Mouse (Mus musculus) midbrain, embryonic 10.5 days (tissue): ENCODE results near the gene Ube2d1. TPM values are rescaled to one million over a fixed set of nuclear protein-coding genes. Genes with fewer than 3 reads are reported as not detected.

Source experiments
- DNase-seq: peaks from one replicate; pipeline ENCODE4 v3.0.0-alpha.2; 2017; ENCODE audit warnings: low spot score
- H3K27ac ChIP-seq: fragments of 300-500 bp; sonication (generic); replicated peaks from 2 replicates; pipeline ENCODE4 v1.5.1; 2016; ENCODE audit warnings: mild to moderate bottlenecking
- H3K27me3 ChIP-seq: fragments of 300-500 bp; sonication (generic); 2 replicates; pipeline ENCODE4 v1.6.1; 2016; ENCODE audit warnings: low read depth, mild to moderate bottlenecking; ENCODE audit not compliant: poor library complexity, severe bottlenecking
- H3K36me3 ChIP-seq: fragments of 300-500 bp; sonication (generic); 2 replicates; pipeline ENCODE4 v1.6.1; 2016; ENCODE audit warnings: mild to moderate bottlenecking, moderate library complexity
- H3K4me1 ChIP-seq: fragments of 300-500 bp; sonication (generic); 2 replicates; pipeline ENCODE4 v1.6.1; 2016
- H3K4me3 ChIP-seq: fragments of 300-500 bp; sonication (generic); 2 replicates; pipeline ENCODE4 v1.5.1; 2016; ENCODE audit warnings: mild to moderate bottlenecking, moderate library complexity
- H3K9me3 ChIP-seq: fragments of 300-500 bp; sonication (generic); replicated peaks from 2 replicates; pipeline ENCODE4 v1.6.1; 2016; ENCODE audit warnings: mild to moderate bottlenecking
- WGBS: fragments of 180-500 bp; shearing (Covaris S2); methylation state at CpG from one replicate; pipeline ENCODE4 v1.1.7; 2016; 5-methylcytosine and 5-hydroxymethylcytosine counted together
- polyA plus RNA-seq: library from polyadenylated mRNA; unstranded; fragments of >200 nt; fragmentation: Nextera tagmentation; extraction: Ambion mirVana; gene quantifications from 2 replicates; pipeline ENCODE4 v1.2.1, GENCODE M21; 2016

Ube2d1 gene
- polyA plus RNA-seq, 1 experiment from 2014 or later: 100 TPM

GRCm38 (mm10) chr10:71273008-71273739 lies 11.9 kb downstream of the Ube2d1 start:
- Histone ChIP-seq H3K27ac (no peak overlapping the region), H3K9me3 (no peaks in the 10 kb centered on the region), H3K27me3 (no peaks in the 10 kb centered on the region), H3K4me1 (peaks cover 10% of the 10 kb centered on the region), H3K4me3 (no peak overlapping the region), H3K36me3 (peaks cover 18% of the 10 kb centered on the region)
- 70% methylated on average over 9 of the region's 9 CpGs for WGBS
- DNase-seq: no peak

- Histone ChIP-seq H3K27ac (no peak overlapping the region), H3K9me3 (no peaks in the 10 kb centered on the region), H3K4me3 (no peak overlapping the region), H3K36me3 (peaks cover 4% of the 10 kb centered on the region; the same call in 1 of the 2 replicates), H3K4me1 (peaks cover 14% of the 10 kb centered on the region), H3K27me3 (no peaks in the 10 kb centered on the region)
- no peak for DNase-seq
- 78% methylated on average over 2 of the region's 2 CpGs for WGBS
Observed at GRCm38 (mm10) chr10:71267973-71268372, 17.1 kb downstream of the Ube2d1 start.

GRCm38 (mm10) chr10:71267511-71267910 lies 17.6 kb downstream of the Ube2d1 start:
- no peaks in the 10 kb centered on the region for H3K27me3 ChIP-seq
- no peak overlapping the region for H3K4me3 ChIP-seq
- peaks cover 14% of the 10 kb centered on the region; the same call in 1 of the 2 replicates for H3K4me1 ChIP-seq
- no peaks in the 10 kb centered on the region for H3K9me3 ChIP-seq
- no peak for DNase-seq
- peaks cover 8% of the 10 kb centered on the region for H3K36me3 ChIP-seq
- H3K27ac ChIP-seq: no peak overlapping the region
- 91% methylated on average over 11 of the region's 11 CpGs for WGBS

GRCm38 (mm10) chr10:71265067-71265466 lies 20.0 kb downstream of the Ube2d1 start:
- 92% methylated on average over 4 of the region's 4 CpGs for WGBS
- no peak for DNase-seq
- no peak overlapping the region for H3K27ac ChIP-seq

GRCm38 (mm10) chr10:71261637-71262036 lies 23.4 kb downstream of the Ube2d1 start:
- peaks cover 62% of the 10 kb centered on the region for H3K36me3 ChIP-seq
- 87% methylated on average over 8 of the region's 8 CpGs for whole genome bisulfite sequencing

More at GRCm38 (mm10) chr10:71265067-71265466, 20.0 kb downstream of the Ube2d1 start:
- Histone ChIP-seq H3K36me3 (peaks cover 33% of the 10 kb centered on the region), H3K4me3 (no peak overlapping the region), H3K4me1 (peaks cover 23% of the 10 kb centered on the region; the same call in 1 of the 2 replicates), H3K9me3 (no peaks in the 10 kb centered on the region), H3K27me3 (no peaks in the 10 kb centered on the region)

GRCm38 (mm10) chr10:71258943-71259342 lies 26.1 kb downstream of the Ube2d1 start:
- WGBS: 80% methylated on average over 5 of the region's 5 CpGs
- DNase-seq: no peak
- Histone ChIP-seq H3K9me3 (no peaks in the 10 kb centered on the region), H3K4me3 (no peak overlapping the region), H3K4me1 (peaks cover 12% of the 10 kb centered on the region; the same call in 1 of the 2 replicates), H3K27ac (no peak overlapping the region), H3K36me3 (peaks cover 89% of the 10 kb centered on the region), H3K27me3 (no peaks in the 10 kb centered on the region)

More at GRCm38 (mm10) chr10:71261637-71262036, 23.4 kb downstream of the Ube2d1 start:
- H3K4me3 ChIP-seq: no peak overlapping the region
- peaks cover 12% of the 10 kb centered on the region; the same call in 1 of the 2 replicates for H3K4me1 ChIP-seq
- no peaks in the 10 kb centered on the region for H3K27me3 ChIP-seq
- no peak overlapping the region for H3K27ac ChIP-seq
- DNase-seq: no peak
- H3K9me3 ChIP-seq: no peaks in the 10 kb centered on the region

GRCm38 (mm10) chr10:71258516-71258915 lies 26.5 kb downstream of the Ube2d1 start:
- H3K36me3 ChIP-seq: peaks cover 91% of the 10 kb centered on the region
- 90% methylated on average over 8 of the region's 8 CpGs for WGBS
- no peak for DNase-seq
- H3K27me3 ChIP-seq: no peaks in the 10 kb centered on the region
- H3K4me1 ChIP-seq: peaks cover 12% of the 10 kb centered on the region; the same call in 1 of the 2 replicates
- no peak overlapping the region for H3K27ac ChIP-seq
- no peaks in the 10 kb centered on the region for H3K9me3 ChIP-seq
- no peak overlapping the region for H3K4me3 ChIP-seq

- Histone ChIP-seq H3K4me3 (no peak overlapping the region), H3K4me1 (no peaks in the 10 kb centered on the region), H3K27me3 (no peaks in the 10 kb centered on the region), H3K27ac (no peak overlapping the region), H3K9me3 (no peaks in the 10 kb centered on the region), H3K36me3 (peaks cover 42% of the 10 kb centered on the region)
- 86% methylated on average over 4 of the region's 4 CpGs for WGBS
- DNase-seq: no peak
Observed at GRCm38 (mm10) chr10:71253147-71253546, 31.9 kb downstream of the Ube2d1 start.

GRCm38 (mm10) chr10:71252421-71252820 lies 32.6 kb downstream of the Ube2d1 start:
- Histone ChIP-seq H3K4me1 (no peaks in the 10 kb centered on the region), H3K36me3 (peaks cover 35% of the 10 kb centered on the region), H3K4me3 (no peak overlapping the region), H3K27me3 (no peaks in the 10 kb centered on the region), H3K27ac (no peak overlapping the region), H3K9me3 (no peaks in the 10 kb centered on the region)
- DNase-seq: no peak
- whole genome bisulfite sequencing: 80% methylated on average over 5 of the region's 5 CpGs

GRCm38 (mm10) chr10:71251846-71252245 lies 33.2 kb downstream of the Ube2d1 start:
- 88% methylated on average over 5 of the region's 5 CpGs for WGBS
- no peak overlapping the region for H3K27ac ChIP-seq
- H3K4me3 ChIP-seq: no peak overlapping the region
- no peaks in the 10 kb centered on the region for H3K27me3 ChIP-seq
- H3K9me3 ChIP-seq: no peaks in the 10 kb centered on the region
- no peaks in the 10 kb centered on the region for H3K4me1 ChIP-seq
- H3K36me3 ChIP-seq: peaks cover 31% of the 10 kb centered on the region
- DNase-seq: no peak

- H3K27ac ChIP-seq: no peak overlapping the region
- no peaks in the 10 kb centered on the region for H3K27me3 ChIP-seq
- H3K4me1 ChIP-seq: no peaks in the 10 kb centered on the region
- H3K9me3 ChIP-seq: no peaks in the 10 kb centered on the region
- H3K4me3 ChIP-seq: no peak overlapping the region
- DNase-seq: no peak
- WGBS: 93% methylated on average over 5 of the region's 5 CpGs
- H3K36me3 ChIP-seq: peaks cover 25% of the 10 kb centered on the region
Observed at GRCm38 (mm10) chr10:71251256-71251655, 33.8 kb downstream of the Ube2d1 start.

GRCm38 (mm10) chr10:71250472-71250871 lies 34.6 kb downstream of the Ube2d1 start:
- H3K9me3 ChIP-seq: no peaks in the 10 kb centered on the region
- no peaks in the 10 kb centered on the region for H3K4me1 ChIP-seq
- 82% methylated on average over 17 of the region's 17 CpGs for WGBS
- no peak overlapping the region for H3K4me3 ChIP-seq
- DNase-seq: no peak
- no peak overlapping the region for H3K27ac ChIP-seq
- H3K36me3 ChIP-seq: peaks cover 17% of the 10 kb centered on the region
- no peaks in the 10 kb centered on the region for H3K27me3 ChIP-seq

- no peak for DNase-seq
- no peak overlapping the region for H3K4me3 ChIP-seq
- no peak overlapping the region for H3K27ac ChIP-seq
- no peaks in the 10 kb centered on the region for H3K9me3 ChIP-seq
- H3K4me1 ChIP-seq: no peaks in the 10 kb centered on the region
- WGBS: 87% methylated on average over 10 of the region's 10 CpGs
- H3K36me3 ChIP-seq: peaks cover 5% of the 10 kb centered on the region
- H3K27me3 ChIP-seq: no peaks in the 10 kb centered on the region
Observed at GRCm38 (mm10) chr10:71249086-71249880, 35.8 kb downstream of the Ube2d1 start.
